Mouse (Mus musculus): ENCODE results near the gene Smarcal1.

The Smarcal1 gene

GRCm38 (mm10) chr1:72582947-72583731, at the start of gene Smarcal1:
Gene Smarcal1, plus strand, starts transcription at chr1:72583251.
- peak; percentile 88 for DNase-seq (ENCODE audit: extremely low spot score, low read depth, low spot score)

- no peak for DNase-seq (ENCODE audit: extremely low spot score, low read depth, low spot score)
Measured at GRCm38 (mm10) chr1:72533439-72533838, 49.6 kb upstream of the Smarcal1 start.

GRCm38 (mm10) chr1:72535725-72536571, 47.1 kb upstream of the Smarcal1 start:
- no peak for DNase-seq (ENCODE audit: extremely low spot score, low read depth, low spot score)

- peak; percentile 69 for DNase-seq (ENCODE audit: extremely low spot score, low read depth, low spot score)
Measured at GRCm38 (mm10) chr1:72536611-72537351, 46.3 kb upstream of the Smarcal1 start, which contains the start of gene March4. Gene March4, minus strand, starts transcription at chr1:72536930.

- no peak for DNase-seq (ENCODE audit: extremely low spot score, low read depth, low spot score)
Measured at GRCm38 (mm10) chr1:72538266-72538665, 44.8 kb upstream of the Smarcal1 start.

GRCm38 (mm10) chr1:72550317-72550716, 32.7 kb upstream of the Smarcal1 start:
- DNase-seq (ENCODE audit: extremely low spot score, low read depth, low spot score), result no peak

- DNase-seq (ENCODE audit: extremely low spot score, low read depth, low spot score), result no peak
Measured at GRCm38 (mm10) chr1:72556471-72556870, 26.6 kb upstream of the Smarcal1 start.

GRCm38 (mm10) chr1:72558625-72559024, 24.4 kb upstream of the Smarcal1 start:
- DNase-seq (ENCODE audit: extremely low spot score, low read depth, low spot score), result no peak

- no peak for DNase-seq (ENCODE audit: extremely low spot score, low read depth, low spot score)
Measured at GRCm38 (mm10) chr1:72564334-72564962, 18.6 kb upstream of the Smarcal1 start.

- DNase-seq (ENCODE audit: extremely low spot score, low read depth, low spot score), result no peak
Measured at GRCm38 (mm10) chr1:72567056-72567455, 16.0 kb upstream of the Smarcal1 start.

- DNase-seq (ENCODE audit: extremely low spot score, low read depth, low spot score), result no peak
Measured at GRCm38 (mm10) chr1:72568725-72569124, 14.3 kb upstream of the Smarcal1 start.

GRCm38 (mm10) chr1:72574047-72574446, 9.0 kb upstream of the Smarcal1 start:
- no peak for DNase-seq (ENCODE audit: extremely low spot score, low read depth, low spot score)

GRCm38 (mm10) chr1:72574608-72575007, 8.4 kb upstream of the Smarcal1 start:
- DNase-seq (ENCODE audit: extremely low spot score, low read depth, low spot score), result no peak

- DNase-seq (ENCODE audit: extremely low spot score, low read depth, low spot score), result no peak
Measured at GRCm38 (mm10) chr1:72575121-72575520, 7.9 kb upstream of the Smarcal1 start.

- DNase-seq (ENCODE audit: extremely low spot score, low read depth, low spot score), result no peak
Measured at GRCm38 (mm10) chr1:72577481-72577922, 5.5 kb upstream of the Smarcal1 start.

- DNase-seq (ENCODE audit: extremely low spot score, low read depth, low spot score), result no peak
Measured at GRCm38 (mm10) chr1:72578351-72578750, 4.7 kb upstream of the Smarcal1 start.

- DNase-seq (ENCODE audit: extremely low spot score, low read depth, low spot score), result no peak
Measured at GRCm38 (mm10) chr1:72578806-72579205, 4.2 kb upstream of the Smarcal1 start.

- DNase-seq (ENCODE audit: extremely low spot score, low read depth, low spot score), result no peak
Measured at GRCm38 (mm10) chr1:72583906-72584305, 855 bp downstream of the Smarcal1 start.

GRCm38 (mm10) chr1:72585971-72586875, 3.2 kb downstream of the Smarcal1 start:
- DNase-seq (ENCODE audit: extremely low spot score, low read depth, low spot score), result no peak

- DNase-seq (ENCODE audit: extremely low spot score, low read depth, low spot score), result no peak
Measured at GRCm38 (mm10) chr1:72587532-72587931, 4.5 kb downstream of the Smarcal1 start.
